Mouse (Mus musculus): ENCODE measurements around the gene Cap2. TPM values are rescaled to one million over a fixed set of nuclear protein-coding genes. Genes with fewer than 3 reads are reported as not detected.

Gene Cap2
- 0.47 and 0.94 TPM in 2 replicates for polyA plus RNA-seq (2015; fragmentation: Nextera tagmentation; extraction: Ambion mirVana)

DNA sequence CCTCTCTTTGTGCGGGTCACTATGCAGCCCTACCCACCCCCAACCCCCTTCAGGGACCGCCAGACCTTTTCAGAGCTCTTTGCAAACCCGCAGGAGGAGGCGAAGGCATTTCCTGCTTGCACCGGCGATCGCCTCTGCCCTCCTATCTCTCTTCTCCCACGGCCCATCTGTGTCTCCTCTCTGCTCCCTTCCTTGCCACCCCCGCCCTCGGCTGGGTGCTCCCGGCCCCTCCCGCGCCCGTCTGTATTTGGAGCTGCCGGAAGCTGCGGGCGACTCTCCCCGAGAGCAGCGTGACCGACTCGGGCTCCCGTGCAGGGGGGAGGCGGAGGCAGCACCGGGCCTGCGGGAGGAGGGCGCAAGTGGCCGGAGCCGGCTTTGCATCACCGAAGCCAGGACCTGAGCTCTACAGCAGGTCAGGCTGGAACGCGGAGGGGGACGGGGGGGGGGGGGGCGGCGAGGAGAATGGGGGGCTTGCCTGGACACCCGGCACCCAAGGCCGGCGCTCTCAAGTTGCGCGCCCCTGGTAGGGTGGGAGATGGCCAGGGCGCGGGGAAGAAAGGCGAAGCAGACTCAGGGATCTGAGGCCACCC is at the start of gene Cap2:
Gene Cap2, plus strand, starts transcription at position 49 of the 590 bp plus-strand sequence.
- Histone ChIP-seq H3K9me3 (ENCODE audit: low read length) (no peaks in the 10 kb centered on the region), H3K4me1 (ENCODE audit: insufficient read depth) (peaks cover 8% of the 10 kb centered on the region; the same call in 1 of the 2 replicates), H3K36me3 (replicated peaks; ENCODE audit: insufficient read depth, low read length) (no peaks in the 10 kb centered on the region), H3K4me3 (ENCODE audit: low read depth, low read length) (peak within 1 kb of the TSS; percentile 38), H3K27ac (ENCODE audit: low read depth) (no peak within 1 kb of the TSS), H3K27me3 (ENCODE audit: insufficient read depth, low read length) (peaks cover 17% of the 10 kb centered on the region), H3K9ac (replicated peaks) (no peak within 1 kb of the TSS), H3K4me2 (ENCODE audit: low read depth, low read length) (peak within 1 kb of the TSS; percentile 72)
- WGBS (ENCODE audit: insufficient replicate concordance): 2% methylated on average over 34 of the region's 42 CpGs
- ATAC-seq (peak; percentile 47; the same call in 1 of the 2 replicates), DNase-seq (peak; percentile 49)
- no peak for TF ChIP-seq EP300 (IDR thresholded peaks at IDR 0.05; ENCODE audit: low read depth)
- TF ChIP-seq CTCF (IDR thresholded peaks at IDR 0.05; ENCODE audit: low read depth): no peak

DNA sequence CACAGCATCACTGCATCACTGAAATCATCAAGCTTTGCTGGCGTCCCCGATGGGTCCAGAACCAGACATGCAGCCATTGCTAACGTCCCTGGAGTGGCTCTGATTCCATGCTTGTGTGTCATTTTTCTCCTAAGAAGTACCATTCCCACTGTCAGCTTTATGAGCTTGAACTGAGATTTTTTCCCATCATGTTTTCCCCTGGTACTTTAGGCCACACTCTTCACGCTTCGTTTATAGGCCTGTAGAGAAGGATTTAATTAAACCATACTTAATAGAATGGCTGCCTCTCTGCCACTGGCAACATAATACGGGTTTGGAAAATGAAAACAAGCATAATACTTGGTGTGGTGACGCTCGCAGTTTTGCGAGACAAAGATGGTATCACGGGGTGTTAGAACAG is 42.1 kb upstream of the Cap2 start:
- Histone ChIP-seq H3K27me3 (ENCODE audit: insufficient read depth, low read length) (no peaks in the 10 kb centered on the region), H3K36me3 (replicated peaks; ENCODE audit: insufficient read depth, low read length) (no peaks in the 10 kb centered on the region), H3K9ac (replicated peaks) (no peak overlapping the region), H3K4me2 (ENCODE audit: low read depth, low read length) (no peak overlapping the region), H3K4me1 (ENCODE audit: insufficient read depth) (no peaks in the 10 kb centered on the region), H3K27ac (ENCODE audit: low read depth) (no peak overlapping the region), H3K9me3 (ENCODE audit: low read length) (no peaks in the 10 kb centered on the region), H3K4me3 (ENCODE audit: low read depth, low read length) (no peak overlapping the region)
- DNase-seq (no peak), ATAC-seq (no peak)
- TF ChIP-seq EP300 (IDR thresholded peaks at IDR 0.05; ENCODE audit: low read depth) (no peak), CTCF (IDR thresholded peaks at IDR 0.05; ENCODE audit: low read depth) (no peak)
- WGBS (ENCODE audit: insufficient replicate concordance): 81% methylated on average over 10 of the region's 10 CpGs

DNA sequence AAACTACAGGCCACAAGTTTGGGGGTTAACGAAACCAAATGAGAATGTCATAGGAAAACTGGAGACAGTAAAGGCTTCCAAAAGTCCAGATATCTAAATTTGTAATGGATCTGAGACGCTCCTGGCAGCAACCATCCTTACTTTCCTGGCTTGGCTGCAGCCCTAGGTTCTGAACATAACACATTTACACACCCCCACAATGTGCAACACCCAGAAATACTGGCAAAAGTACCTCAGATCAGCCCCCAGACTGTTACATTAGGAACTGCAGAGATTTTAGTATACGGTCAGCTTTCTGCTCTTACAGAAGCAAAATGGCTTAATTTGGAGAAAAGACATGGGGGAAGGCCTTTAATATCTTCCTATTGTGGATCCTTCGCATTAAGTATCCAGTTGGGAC is 39.4 kb upstream of the Cap2 start:
- Histone ChIP-seq H3K9me3 (ENCODE audit: low read length) (no peaks in the 10 kb centered on the region), H3K27ac (ENCODE audit: low read depth) (no peak overlapping the region), H3K4me2 (ENCODE audit: low read depth, low read length) (no peak overlapping the region), H3K4me1 (ENCODE audit: insufficient read depth) (no peaks in the 10 kb centered on the region), H3K36me3 (replicated peaks; ENCODE audit: insufficient read depth, low read length) (no peaks in the 10 kb centered on the region), H3K4me3 (ENCODE audit: low read depth, low read length) (no peak overlapping the region), H3K27me3 (ENCODE audit: insufficient read depth, low read length) (no peaks in the 10 kb centered on the region), H3K9ac (replicated peaks) (no peak overlapping the region)
- whole genome bisulfite sequencing (ENCODE audit: insufficient replicate concordance): 82% methylated on average over 4 of the region's 4 CpGs
- DNase-seq: no peak
- no peak for ATAC-seq
- TF ChIP-seq CTCF (IDR thresholded peaks at IDR 0.05; ENCODE audit: low read depth) (no peak), EP300 (IDR thresholded peaks at IDR 0.05; ENCODE audit: low read depth) (no peak)

DNA sequence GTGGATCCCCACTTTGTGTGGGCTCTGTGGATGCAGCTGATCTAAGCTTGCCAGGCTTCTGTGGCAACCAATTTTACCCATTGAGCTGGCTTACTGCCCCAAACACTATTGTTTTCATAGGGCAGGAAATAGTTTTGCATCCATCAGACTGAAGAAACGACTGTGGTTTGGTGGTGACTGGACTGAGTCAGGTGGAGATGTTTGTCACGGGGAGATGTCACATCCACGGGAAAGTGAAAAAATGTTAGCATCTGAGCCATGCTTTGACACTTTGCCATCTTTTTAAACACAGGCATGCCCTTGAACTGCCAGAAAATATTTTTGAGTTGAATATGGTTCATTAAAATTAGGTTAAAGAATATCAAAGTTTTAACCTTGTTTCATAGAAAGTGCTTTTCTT is 37.9 kb upstream of the Cap2 start:
- no peaks in the 10 kb centered on the region for H3K36me3 ChIP-seq (replicated peaks; ENCODE audit: insufficient read depth, low read length)
- WGBS (ENCODE audit: insufficient replicate concordance): 28% methylated on average over 3 of the region's 3 CpGs
- no peaks in the 10 kb centered on the region for H3K4me1 ChIP-seq (ENCODE audit: insufficient read depth)
- H3K9me3 ChIP-seq (ENCODE audit: low read length): no peaks in the 10 kb centered on the region
- ATAC-seq (no peak), DNase-seq (no peak)
- H3K4me2 ChIP-seq (ENCODE audit: low read depth, low read length): no peak overlapping the region
- H3K27me3 ChIP-seq (ENCODE audit: insufficient read depth, low read length): no peaks in the 10 kb centered on the region
- no peak overlapping the region for H3K4me3 ChIP-seq (ENCODE audit: low read depth, low read length)
- no peak overlapping the region for H3K27ac ChIP-seq (ENCODE audit: low read depth)
- no peak overlapping the region for H3K9ac ChIP-seq (replicated peaks)
- TF ChIP-seq EP300 (IDR thresholded peaks at IDR 0.05; ENCODE audit: low read depth) (no peak), CTCF (IDR thresholded peaks at IDR 0.05; ENCODE audit: low read depth) (no peak)

DNA sequence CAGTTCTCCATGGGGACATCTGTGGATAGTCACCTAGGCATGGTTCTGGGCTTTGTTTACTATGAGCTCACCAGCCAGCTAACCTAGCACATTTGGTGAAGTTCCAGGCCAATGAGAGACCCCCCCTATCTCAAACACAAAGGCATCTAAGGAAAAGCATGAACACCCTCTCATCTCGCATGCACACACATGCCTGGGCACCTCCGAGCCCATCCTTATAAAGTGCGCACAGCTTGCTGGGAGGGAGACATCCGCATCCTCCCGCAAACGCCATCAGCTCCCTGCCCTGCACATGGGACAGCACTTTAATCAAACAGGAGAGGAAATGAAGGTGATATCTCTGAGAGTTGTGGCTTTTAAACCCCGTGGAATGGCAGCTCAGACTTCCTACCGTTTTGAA is 33.4 kb upstream of the Cap2 start:
- Histone ChIP-seq H3K27ac (ENCODE audit: low read depth) (no peak overlapping the region), H3K4me2 (ENCODE audit: low read depth, low read length) (no peak overlapping the region), H3K9ac (replicated peaks) (no peak overlapping the region), H3K36me3 (replicated peaks; ENCODE audit: insufficient read depth, low read length) (no peaks in the 10 kb centered on the region), H3K27me3 (ENCODE audit: insufficient read depth, low read length) (no peaks in the 10 kb centered on the region), H3K4me3 (ENCODE audit: low read depth, low read length) (no peak overlapping the region), H3K4me1 (ENCODE audit: insufficient read depth) (no peaks in the 10 kb centered on the region), H3K9me3 (ENCODE audit: low read length) (no peaks in the 10 kb centered on the region)
- DNase-seq (no peak), ATAC-seq (no peak)
- TF ChIP-seq CTCF (IDR thresholded peaks at IDR 0.05; ENCODE audit: low read depth) (no peak), EP300 (IDR thresholded peaks at IDR 0.05; ENCODE audit: low read depth) (no peak)
- 57% methylated on average over 8 of the region's 8 CpGs for WGBS (ENCODE audit: insufficient replicate concordance)

DNA sequence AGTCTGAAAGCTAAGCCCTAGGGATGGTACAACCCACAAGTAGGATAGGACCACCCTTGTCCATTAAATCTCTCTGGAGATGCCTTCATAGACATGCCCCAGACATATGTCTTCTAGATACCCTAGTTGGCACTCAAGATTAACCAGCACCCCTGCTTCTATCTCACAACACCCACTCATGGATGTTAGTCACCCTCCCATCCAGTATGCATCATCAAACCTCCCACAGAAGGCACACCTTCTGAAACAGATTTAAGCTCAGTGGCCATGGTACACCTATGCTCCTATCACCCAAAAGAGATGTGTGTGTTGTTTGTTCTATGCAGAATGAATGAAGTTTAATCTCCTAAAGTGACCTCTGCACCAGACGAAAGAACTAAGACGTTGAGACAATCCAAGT is 32.1 kb upstream of the Cap2 start:
- TF ChIP-seq CTCF (IDR thresholded peaks at IDR 0.05; ENCODE audit: low read depth) (no peak), EP300 (IDR thresholded peaks at IDR 0.05; ENCODE audit: low read depth) (no peak)
- 77% methylated on average over 2 of the region's 2 CpGs for WGBS (ENCODE audit: insufficient replicate concordance)
- ATAC-seq: no peak

More for the DNA sequence above, 32.1 kb upstream of the Cap2 start:
- no peak overlapping the region for H3K4me2 ChIP-seq (ENCODE audit: low read depth, low read length)
- no peak overlapping the region for H3K27ac ChIP-seq (ENCODE audit: low read depth)
- no peak for DNase-seq
- H3K9ac ChIP-seq (replicated peaks): no peak overlapping the region
- no peaks in the 10 kb centered on the region for H3K9me3 ChIP-seq (ENCODE audit: low read length)
- H3K27me3 ChIP-seq (ENCODE audit: insufficient read depth, low read length): no peaks in the 10 kb centered on the region
- no peak overlapping the region for H3K4me3 ChIP-seq (ENCODE audit: low read depth, low read length)
- H3K36me3 ChIP-seq (replicated peaks; ENCODE audit: insufficient read depth, low read length): no peaks in the 10 kb centered on the region
- no peaks in the 10 kb centered on the region for H3K4me1 ChIP-seq (ENCODE audit: insufficient read depth)
